Mouse (Mus musculus): ENCODE data around the gene Nudt16l1. TPM values are rescaled to one million over a fixed set of nuclear protein-coding genes. Genes with fewer than 3 reads are reported as not detected.

Nudt16l1 gene
- polyA plus RNA-seq, 1 experiment from 2014 or later = 179 TPM

GRCm38 (mm10) chr16:4957446-4957845, 18.9 kb downstream of the Nudt16l1 start:
- no peak overlapping the region for H3K9ac ChIP-seq (ENCODE audit: low read length)
- H3K36me3 ChIP-seq (ENCODE audit: control insufficient read depth, insufficient read depth, low read length) = peaks cover 51% of the 10 kb centered on the region
- no peak overlapping the region for H3K4me2 ChIP-seq (ENCODE audit: low read length)
- 87% methylated on average over 3 of the region's 3 CpGs for WGBS
- H3K4me3 ChIP-seq (ENCODE audit: low read depth, low read length) = no peak overlapping the region
- H3K4me1 ChIP-seq (ENCODE audit: control insufficient read depth, insufficient read depth, low read length) = no peaks in the 10 kb centered on the region
- no peak for ATAC-seq
- H3K9me3 ChIP-seq (replicated peaks; ENCODE audit: control insufficient read depth, low read length) = no peaks in the 10 kb centered on the region
- H3K27ac ChIP-seq (ENCODE audit: low read depth, low read length) = no peak overlapping the region
- H3K27me3 ChIP-seq (replicated peaks; ENCODE audit: control insufficient read depth, insufficient read depth, low read length) = no peaks in the 10 kb centered on the region
- no peak for DNase-seq (ENCODE audit: low spot score)

GRCm38 (mm10) chr16:4960260-4960659, 21.7 kb downstream of the Nudt16l1 start:
- H3K27me3 ChIP-seq (replicated peaks; ENCODE audit: control insufficient read depth, insufficient read depth, low read length) = no peaks in the 10 kb centered on the region
- peaks cover 23% of the 10 kb centered on the region for H3K36me3 ChIP-seq (ENCODE audit: control insufficient read depth, insufficient read depth, low read length)
- no peak overlapping the region for H3K9ac ChIP-seq (ENCODE audit: low read length)
- no peak overlapping the region for H3K4me3 ChIP-seq (ENCODE audit: low read depth, low read length)
- no peak overlapping the region for H3K27ac ChIP-seq (ENCODE audit: low read depth, low read length)
- ATAC-seq = no peak
- no peak for DNase-seq (ENCODE audit: low spot score)
- 91% methylated on average over 8 of the region's 8 CpGs for WGBS
- H3K4me1 ChIP-seq (ENCODE audit: control insufficient read depth, insufficient read depth, low read length) = peaks cover 8% of the 10 kb centered on the region; the same call in 1 of the 2 replicates
- no peak overlapping the region for H3K4me2 ChIP-seq (ENCODE audit: low read length)
- no peaks in the 10 kb centered on the region for H3K9me3 ChIP-seq (replicated peaks; ENCODE audit: control insufficient read depth, low read length)

- ATAC-seq = no peak
- WGBS = 38% methylated on average over 9 of the region's 9 CpGs
- Histone ChIP-seq H3K36me3 (ENCODE audit: control insufficient read depth, insufficient read depth, low read length) (no peaks in the 10 kb centered on the region), H3K4me3 (ENCODE audit: low read depth, low read length) (peak overlapping the region; percentile 89), H3K9me3 (replicated peaks; ENCODE audit: control insufficient read depth, low read length) (no peaks in the 10 kb centered on the region), H3K4me2 (ENCODE audit: low read length) (peak overlapping the region; percentile 60), H3K27me3 (replicated peaks; ENCODE audit: control insufficient read depth, insufficient read depth, low read length) (no peaks in the 10 kb centered on the region), H3K27ac (ENCODE audit: low read depth, low read length) (no peak overlapping the region), H3K9ac (ENCODE audit: low read length) (peak overlapping the region; percentile 84), H3K4me1 (ENCODE audit: control insufficient read depth, insufficient read depth, low read length) (peaks cover 8% of the 10 kb centered on the region; the same call in 1 of the 2 replicates)
- no peak for DNase-seq (ENCODE audit: low spot score)
These were observed 24.8 kb downstream of the Nudt16l1 start for GRCm38 (mm10) chr16:4963346-4963745.

GRCm38 (mm10) chr16:4963797-4964709, 25.5 kb downstream of the Nudt16l1 start, which contains the start of gene Anks3:
Gene Anks3 (minus strand): TSS chr16:4964205.
- no peaks in the 10 kb centered on the region for H3K36me3 ChIP-seq (ENCODE audit: control insufficient read depth, insufficient read depth, low read length)
- H3K4me1 ChIP-seq (ENCODE audit: control insufficient read depth, insufficient read depth, low read length) = peaks cover 8% of the 10 kb centered on the region; the same call in 1 of the 2 replicates
- DNase-seq (ENCODE audit: low spot score) (peak; percentile 97), ATAC-seq (peak; percentile 99)
- peak within 1 kb of the TSS; percentile 84 for H3K9ac ChIP-seq (ENCODE audit: low read length)
- peak within 1 kb of the TSS; percentile 89 for H3K4me3 ChIP-seq (ENCODE audit: low read depth, low read length)
- WGBS = under 1% methylated on average over 67 of the region's 76 CpGs
- H3K27ac ChIP-seq (ENCODE audit: low read depth, low read length) = peak within 1 kb of the TSS; percentile 59
- H3K4me2 ChIP-seq (ENCODE audit: low read length) = peak within 1 kb of the TSS; percentile 60
- H3K9me3 ChIP-seq (replicated peaks; ENCODE audit: control insufficient read depth, low read length) = no peaks in the 10 kb centered on the region
- no peaks in the 10 kb centered on the region for H3K27me3 ChIP-seq (replicated peaks; ENCODE audit: control insufficient read depth, insufficient read depth, low read length)

GRCm38 (mm10) chr16:4964731-4965391, 26.3 kb downstream of the Nudt16l1 start:
- ATAC-seq (peak; percentile 7; the same call in 1 of the 2 replicates), DNase-seq (ENCODE audit: low spot score) (peak; percentile 33)
- Histone ChIP-seq H3K27me3 (replicated peaks; ENCODE audit: control insufficient read depth, insufficient read depth, low read length) (no peaks in the 10 kb centered on the region), H3K9ac (ENCODE audit: low read length) (peak overlapping the region; percentile 84), H3K4me3 (ENCODE audit: low read depth, low read length) (peak overlapping the region; percentile 89), H3K9me3 (replicated peaks; ENCODE audit: control insufficient read depth, low read length) (no peaks in the 10 kb centered on the region), H3K27ac (ENCODE audit: low read depth, low read length) (peak overlapping the region; percentile 59), H3K4me1 (ENCODE audit: control insufficient read depth, insufficient read depth, low read length) (peaks cover 8% of the 10 kb centered on the region; the same call in 1 of the 2 replicates), H3K36me3 (ENCODE audit: control insufficient read depth, insufficient read depth, low read length) (no peaks in the 10 kb centered on the region), H3K4me2 (ENCODE audit: low read length) (peak overlapping the region; percentile 60)
- 22% methylated on average over 13 of the region's 13 CpGs for WGBS

GRCm38 (mm10) chr16:4965392-4966129, 27.0 kb downstream of the Nudt16l1 start:
- Histone ChIP-seq H3K4me2 (ENCODE audit: low read length) (peak overlapping the region; percentile 60), H3K36me3 (ENCODE audit: control insufficient read depth, insufficient read depth, low read length) (no peaks in the 10 kb centered on the region), H3K4me3 (ENCODE audit: low read depth, low read length) (peak overlapping the region; percentile 89; the same call in 1 of the 2 replicates), H3K9me3 (replicated peaks; ENCODE audit: control insufficient read depth, low read length) (no peaks in the 10 kb centered on the region), H3K27ac (ENCODE audit: low read depth, low read length) (no peak overlapping the region), H3K4me1 (ENCODE audit: control insufficient read depth, insufficient read depth, low read length) (peaks cover 8% of the 10 kb centered on the region; the same call in 1 of the 2 replicates), H3K9ac (ENCODE audit: low read length) (no peak overlapping the region; the same call in 1 of the 2 replicates), H3K27me3 (replicated peaks; ENCODE audit: control insufficient read depth, insufficient read depth, low read length) (no peaks in the 10 kb centered on the region)
- WGBS = 90% methylated on average over 8 of the region's 8 CpGs
- DNase-seq (ENCODE audit: low spot score) (no peak), ATAC-seq (no peak)

GRCm38 (mm10) chr16:4968426-4968825, 29.9 kb downstream of the Nudt16l1 start:
- ATAC-seq (no peak), DNase-seq (ENCODE audit: low spot score) (no peak)
- no peaks in the 10 kb centered on the region for H3K36me3 ChIP-seq (ENCODE audit: control insufficient read depth, insufficient read depth, low read length)
- H3K4me1 ChIP-seq (ENCODE audit: control insufficient read depth, insufficient read depth, low read length) = peaks cover 4% of the 10 kb centered on the region; the same call in 1 of the 2 replicates
- H3K9me3 ChIP-seq (replicated peaks; ENCODE audit: control insufficient read depth, low read length) = no peaks in the 10 kb centered on the region
- no peak overlapping the region for H3K9ac ChIP-seq (ENCODE audit: low read length)
- H3K27ac ChIP-seq (ENCODE audit: low read depth, low read length) = no peak overlapping the region
- no peak overlapping the region for H3K4me3 ChIP-seq (ENCODE audit: low read depth, low read length)
- no peaks in the 10 kb centered on the region for H3K27me3 ChIP-seq (replicated peaks; ENCODE audit: control insufficient read depth, insufficient read depth, low read length)
- H3K4me2 ChIP-seq (ENCODE audit: low read length) = no peak overlapping the region
- WGBS = 75% methylated on average over 3 of the region's 3 CpGs

- ATAC-seq (no peak), DNase-seq (ENCODE audit: low spot score) (no peak)
- WGBS = 85% methylated on average over 5 of the region's 5 CpGs
- no peak overlapping the region for H3K27ac ChIP-seq (ENCODE audit: low read depth, low read length)
- no peaks in the 10 kb centered on the region for H3K27me3 ChIP-seq (replicated peaks; ENCODE audit: control insufficient read depth, insufficient read depth, low read length)
- H3K4me1 ChIP-seq (ENCODE audit: control insufficient read depth, insufficient read depth, low read length) = peaks cover 3% of the 10 kb centered on the region; the same call in 1 of the 2 replicates
- no peak overlapping the region for H3K4me3 ChIP-seq (ENCODE audit: low read depth, low read length)
- no peak overlapping the region for H3K4me2 ChIP-seq (ENCODE audit: low read length)
- H3K9ac ChIP-seq (ENCODE audit: low read length) = no peak overlapping the region
- no peaks in the 10 kb centered on the region for H3K9me3 ChIP-seq (replicated peaks; ENCODE audit: control insufficient read depth, low read length)
- no peaks in the 10 kb centered on the region for H3K36me3 ChIP-seq (ENCODE audit: control insufficient read depth, insufficient read depth, low read length)
These were observed 30.7 kb downstream of the Nudt16l1 start for GRCm38 (mm10) chr16:4969055-4969843.

Measured in forebrain, embryonic 14.5 days (tissue).